Mouse (Mus musculus) embryonic facial prominence, embryonic 12.5 days (tissue): ENCODE results near the gene Lmcd1. TPM values are rescaled to one million over a fixed set of nuclear protein-coding genes. Genes with fewer than 3 reads are reported as not detected.
A peak's percentile ranks its signal among the peaks of the same experiment; 100 is the strongest.

Source experiments
- ATAC-seq: fragments of 200-750 bp; cut with Nextera tagmentation; 2 replicates; pipeline ENCODE4 v1.8.0; 2017; ENCODE audit not compliant: insufficient number of reproducible peaks, insufficient read depth, low FRiP score, low TSS enrichment
- H3K27ac ChIP-seq: fragments of 300-500 bp; sonication (generic); 2 replicates; pipeline ENCODE4 v1.5.1; 2016; ENCODE audit warnings: mild to moderate bottlenecking
- H3K27me3 ChIP-seq: fragments of 300-500 bp; sonication (generic); 2 replicates; pipeline ENCODE4 v1.6.1; 2016; ENCODE audit warnings: mild to moderate bottlenecking, moderate library complexity
- H3K36me3 ChIP-seq: fragments of 300-500 bp; sonication (generic); 2 replicates; pipeline ENCODE4 v1.6.1; 2016; ENCODE audit warnings: mild to moderate bottlenecking
- H3K4me1 ChIP-seq: fragments of 300-500 bp; sonication (generic); 2 replicates; pipeline ENCODE4 v1.6.1; 2016
- H3K4me2 ChIP-seq: fragments of 300-500 bp; sonication (generic); replicated peaks from 2 replicates; pipeline ENCODE4 v1.6.1; 2016; ENCODE audit warnings: mild to moderate bottlenecking, moderate library complexity
- H3K4me3 ChIP-seq: fragments of 300-500 bp; sonication (generic); 2 replicates; pipeline ENCODE4 v1.5.1; 2016; ENCODE audit warnings: mild to moderate bottlenecking
- H3K9ac ChIP-seq: fragments of 300-500 bp; sonication (generic); 2 replicates; pipeline ENCODE4 v1.6.1; 2016; ENCODE audit warnings: mild to moderate bottlenecking, moderate library complexity
- H3K9me3 ChIP-seq: fragments of 300-500 bp; sonication (generic); 2 replicates; pipeline ENCODE4 v1.6.1; 2016; ENCODE audit warnings: mild to moderate bottlenecking, moderate library complexity
- WGBS: fragments of 180-500 bp; shearing (Covaris S2); methylation state at CpG from one replicate; pipeline ENCODE4 v1.1.7; 2016; 5-methylcytosine and 5-hydroxymethylcytosine counted together
- polyA plus RNA-seq: library from polyadenylated mRNA; unstranded; fragments of >200 nt; fragmentation: Nextera tagmentation; extraction: Ambion mirVana; gene quantifications from 2 replicates; pipeline ENCODE4 v1.2.1, GENCODE M21; 2016

The Lmcd1 gene
- polyA plus RNA-seq, 1 experiment from 2014 or later: 20.4 TPM

DNA sequence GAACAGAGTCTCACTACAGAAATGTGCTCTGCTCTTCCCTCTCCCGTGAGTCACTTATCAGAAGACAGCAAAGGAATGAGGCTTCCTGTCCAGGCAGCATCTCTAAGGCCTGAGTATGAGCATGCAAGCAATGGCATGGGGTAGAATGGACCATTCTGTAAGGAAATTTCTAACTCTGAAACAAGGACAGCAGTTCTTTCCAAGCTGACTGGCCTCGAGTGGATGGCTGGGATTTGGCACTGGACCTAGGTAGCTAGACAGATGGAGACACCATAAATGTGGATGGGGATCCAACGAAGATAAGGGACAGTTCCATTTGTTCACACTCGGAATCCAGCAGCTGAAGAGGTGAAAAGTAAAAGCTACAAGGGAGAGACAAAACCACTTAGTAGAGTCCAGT, 17.6 kb downstream of the Lmcd1 start:
- no peaks in the 10 kb centered on the region for H3K9me3 ChIP-seq
- H3K4me2 ChIP-seq: no peak overlapping the region
- no peak overlapping the region for H3K27ac ChIP-seq
- H3K4me3 ChIP-seq: no peak overlapping the region
- ATAC-seq: no peak
- WGBS: 85% methylated on average over 4 of the region's 4 CpGs
- no peaks in the 10 kb centered on the region for H3K36me3 ChIP-seq
- H3K27me3 ChIP-seq: no peaks in the 10 kb centered on the region
- H3K9ac ChIP-seq: no peak overlapping the region
- peaks cover 6% of the 10 kb centered on the region for H3K4me1 ChIP-seq

- Histone ChIP-seq H3K27me3 (no peaks in the 10 kb centered on the region), H3K27ac (no peak overlapping the region), H3K9me3 (no peaks in the 10 kb centered on the region), H3K4me3 (no peak overlapping the region), H3K9ac (no peak overlapping the region), H3K4me2 (no peak overlapping the region), H3K36me3 (no peaks in the 10 kb centered on the region), H3K4me1 (peaks cover 6% of the 10 kb centered on the region)
- no peak for ATAC-seq
- WGBS: 20% methylated on average over 5 of the region's 5 CpGs
These were observed 19.8 kb downstream of the Lmcd1 start for GRCm38 (mm10) chr6:112293320-112293719.

- 74% methylated on average over 3 of the region's 3 CpGs for WGBS
- no peaks in the 10 kb centered on the region for H3K9me3 ChIP-seq
- H3K9ac ChIP-seq: no peak overlapping the region
- no peak overlapping the region for H3K27ac ChIP-seq
- ATAC-seq: no peak
- H3K4me2 ChIP-seq: no peak overlapping the region
- peaks cover 6% of the 10 kb centered on the region for H3K4me1 ChIP-seq
- no peaks in the 10 kb centered on the region for H3K36me3 ChIP-seq
- no peaks in the 10 kb centered on the region for H3K27me3 ChIP-seq
- no peak overlapping the region for H3K4me3 ChIP-seq
These were observed 21.7 kb downstream of the Lmcd1 start for GRCm38 (mm10) chr6:112295269-112295668.

- no peak overlapping the region for H3K27ac ChIP-seq
- 0 out of 2 replicates have a peak, but pooled peaks cover 7% of the 10 kb centered on the region for H3K4me1 ChIP-seq
- H3K9ac ChIP-seq: no peak overlapping the region
- H3K4me2 ChIP-seq: no peak overlapping the region
- H3K27me3 ChIP-seq: no peaks in the 10 kb centered on the region
- 84% methylated on average over 7 of the region's 7 CpGs for WGBS
- no peak for ATAC-seq
- H3K4me3 ChIP-seq: no peak overlapping the region
- no peaks in the 10 kb centered on the region for H3K9me3 ChIP-seq
- H3K36me3 ChIP-seq: no peaks in the 10 kb centered on the region
These were observed 26.6 kb downstream of the Lmcd1 start for GRCm38 (mm10) chr6:112300146-112300545.

- Histone ChIP-seq H3K4me2 (no peak overlapping the region), H3K27me3 (no peaks in the 10 kb centered on the region), H3K36me3 (no peaks in the 10 kb centered on the region), H3K4me3 (no peak overlapping the region), H3K9ac (no peak overlapping the region), H3K9me3 (no peaks in the 10 kb centered on the region), H3K27ac (no peak overlapping the region), H3K4me1 (0 out of 2 replicates have a peak, but pooled peaks cover 7% of the 10 kb centered on the region)
- no peak for ATAC-seq
- 95% methylated on average over 1 of the region's 1 CpGs for WGBS
These were observed 27.1 kb downstream of the Lmcd1 start for GRCm38 (mm10) chr6:112300633-112301032.

DNA sequence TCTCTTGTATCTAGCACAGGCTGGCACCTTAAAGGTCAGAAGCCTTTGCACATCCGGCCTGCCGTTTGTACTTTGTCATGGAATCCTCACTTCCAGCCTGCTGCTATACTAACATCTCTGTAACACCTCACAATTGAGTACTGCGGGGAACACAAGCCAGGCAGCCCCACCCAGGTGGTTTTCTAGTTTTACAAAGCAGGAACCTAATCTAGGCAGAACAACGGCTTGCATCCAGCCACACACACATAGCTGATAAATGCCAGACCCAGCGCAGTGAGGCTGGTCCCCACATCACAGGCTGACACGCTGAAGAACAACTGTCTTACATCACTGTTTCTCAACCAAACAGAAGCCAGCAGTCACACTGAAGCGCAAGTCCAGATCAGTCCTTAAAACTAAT, 28.7 kb downstream of the Lmcd1 start:
- 0 out of 2 replicates have a peak, but pooled peaks cover 7% of the 10 kb centered on the region for H3K4me1 ChIP-seq
- no peaks in the 10 kb centered on the region for H3K9me3 ChIP-seq
- H3K36me3 ChIP-seq: no peaks in the 10 kb centered on the region
- no peak overlapping the region for H3K4me2 ChIP-seq
- H3K4me3 ChIP-seq: no peak overlapping the region
- no peaks in the 10 kb centered on the region for H3K27me3 ChIP-seq
- H3K27ac ChIP-seq: no peak overlapping the region
- no peak overlapping the region for H3K9ac ChIP-seq
- WGBS: 45% methylated on average over 7 of the region's 7 CpGs
- ATAC-seq: no peak

GRCm38 (mm10) chr6:112302814-112303383, 29.3 kb downstream of the Lmcd1 start:
- 0 out of 2 replicates have a peak, but pooled peaks have one; percentile 56 for ATAC-seq
- Histone ChIP-seq H3K27ac (no peak overlapping the region), H3K36me3 (no peaks in the 10 kb centered on the region), H3K4me1 (0 out of 2 replicates have a peak, but pooled peaks cover 7% of the 10 kb centered on the region), H3K27me3 (no peaks in the 10 kb centered on the region), H3K4me3 (no peak overlapping the region), H3K9ac (no peak overlapping the region), H3K4me2 (no peak overlapping the region), H3K9me3 (no peaks in the 10 kb centered on the region)
- 75% methylated on average over 9 of the region's 9 CpGs for WGBS

DNA sequence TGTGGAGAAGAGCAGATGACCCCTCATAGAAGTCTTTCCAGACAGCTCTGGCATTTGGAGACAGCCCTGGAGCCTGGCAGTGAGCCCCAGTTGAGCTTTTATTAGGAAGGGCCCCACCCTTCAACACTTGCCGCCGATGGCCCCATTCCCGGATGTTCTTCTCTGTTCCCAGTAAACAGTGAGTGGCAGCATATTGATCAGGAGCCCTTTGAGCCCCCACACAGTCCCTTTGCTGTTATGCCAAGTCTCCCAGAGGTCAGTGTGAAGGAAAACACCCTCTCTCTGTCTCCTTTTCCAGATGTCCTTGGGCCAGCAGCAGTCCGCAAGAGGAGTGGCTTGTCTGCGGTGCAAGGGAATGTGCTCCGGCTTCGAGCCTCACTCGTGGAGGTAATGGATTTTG, 31.2 kb downstream of the Lmcd1 start:
- Histone ChIP-seq H3K4me1 (peaks cover 9% of the 10 kb centered on the region; the same call in 1 of the 2 replicates), H3K9me3 (no peaks in the 10 kb centered on the region), H3K9ac (no peak overlapping the region), H3K36me3 (no peaks in the 10 kb centered on the region), H3K4me2 (no peak overlapping the region), H3K4me3 (no peak overlapping the region), H3K27ac (no peak overlapping the region), H3K27me3 (no peaks in the 10 kb centered on the region)
- ATAC-seq: no peak
- 65% methylated on average over 8 of the region's 8 CpGs for WGBS

DNA sequence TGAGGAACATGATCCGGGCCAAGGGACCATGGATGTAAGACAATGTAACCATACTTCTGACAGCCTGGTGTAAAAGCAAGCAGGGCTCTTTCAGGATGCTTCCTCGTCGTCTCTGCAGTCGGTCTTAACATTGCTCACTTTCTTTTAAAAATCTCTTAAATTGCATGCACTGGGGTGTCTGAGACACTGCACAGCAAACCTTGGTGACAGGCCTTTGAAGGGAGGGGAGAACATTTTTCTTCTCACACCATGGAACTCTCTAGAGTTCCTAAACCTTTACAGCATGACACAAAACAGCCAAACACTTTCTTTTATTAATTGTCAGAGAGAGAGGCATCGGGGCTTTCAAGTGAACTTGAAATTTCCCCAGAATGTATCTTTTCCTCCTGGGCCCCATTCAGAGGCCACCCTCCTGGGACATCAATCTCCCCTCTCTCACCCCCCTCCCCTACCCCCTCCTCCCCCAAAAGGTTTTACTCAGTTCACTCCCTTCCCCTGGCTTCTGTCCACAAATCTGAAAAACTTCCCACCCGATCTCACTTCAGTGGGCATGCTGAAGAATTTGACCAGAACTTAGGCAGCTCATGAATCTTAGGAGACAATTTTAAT, 35.9 kb downstream of the Lmcd1 start:
- H3K4me3 ChIP-seq: no peak overlapping the region
- WGBS: 77% methylated on average over 6 of the region's 6 CpGs
- no peaks in the 10 kb centered on the region for H3K27me3 ChIP-seq
- no peak overlapping the region for H3K9ac ChIP-seq
- no peaks in the 10 kb centered on the region for H3K36me3 ChIP-seq
- H3K4me2 ChIP-seq: no peak overlapping the region
- H3K9me3 ChIP-seq: no peaks in the 10 kb centered on the region
- peaks cover 2% of the 10 kb centered on the region; the same call in 1 of the 2 replicates for H3K4me1 ChIP-seq
- no peak; the same call in 1 of the 2 replicates for ATAC-seq
- H3K27ac ChIP-seq: no peak overlapping the region

- no peaks in the 10 kb centered on the region for H3K27me3 ChIP-seq
- H3K36me3 ChIP-seq: no peaks in the 10 kb centered on the region
- no peak overlapping the region for H3K9ac ChIP-seq
- no peak overlapping the region for H3K27ac ChIP-seq
- no peaks in the 10 kb centered on the region for H3K9me3 ChIP-seq
- no peak overlapping the region for H3K4me2 ChIP-seq
- no peak overlapping the region for H3K4me3 ChIP-seq
- H3K4me1 ChIP-seq: peaks cover 2% of the 10 kb centered on the region; the same call in 1 of the 2 replicates
- ATAC-seq: peak; percentile 51; the same call in 1 of the 2 replicates
- WGBS: 26% methylated on average over 4 of the region's 4 CpGs
These were observed 37.8 kb downstream of the Lmcd1 start for GRCm38 (mm10) chr6:112311385-112311784.

DNA sequence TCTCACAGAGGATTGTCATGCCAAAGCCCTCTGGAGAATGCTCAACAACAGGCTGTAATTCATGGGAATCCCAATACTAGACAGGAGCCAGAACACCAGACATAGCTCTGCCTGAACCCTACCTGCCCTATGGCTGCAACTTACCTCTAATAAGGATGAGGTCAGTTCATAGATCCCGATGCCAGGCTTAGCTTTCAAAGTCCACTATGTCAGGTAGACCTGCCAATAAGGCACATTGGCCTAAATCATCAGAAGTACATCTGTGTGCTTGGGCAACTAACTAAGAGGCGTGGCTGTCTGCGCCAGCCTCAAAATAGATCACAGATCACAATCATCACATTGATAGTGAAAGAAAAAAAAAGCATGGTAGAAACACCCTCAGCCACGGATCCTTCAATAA, 45.9 kb downstream of the Lmcd1 start:
- Histone ChIP-seq H3K27me3 (no peaks in the 10 kb centered on the region), H3K4me1 (no peaks in the 10 kb centered on the region), H3K27ac (no peak overlapping the region), H3K4me2 (no peak overlapping the region), H3K9ac (no peak overlapping the region), H3K9me3 (no peaks in the 10 kb centered on the region), H3K36me3 (no peaks in the 10 kb centered on the region), H3K4me3 (no peak overlapping the region)
- no peak for ATAC-seq
- WGBS: 89% methylated on average over 4 of the region's 4 CpGs

DNA sequence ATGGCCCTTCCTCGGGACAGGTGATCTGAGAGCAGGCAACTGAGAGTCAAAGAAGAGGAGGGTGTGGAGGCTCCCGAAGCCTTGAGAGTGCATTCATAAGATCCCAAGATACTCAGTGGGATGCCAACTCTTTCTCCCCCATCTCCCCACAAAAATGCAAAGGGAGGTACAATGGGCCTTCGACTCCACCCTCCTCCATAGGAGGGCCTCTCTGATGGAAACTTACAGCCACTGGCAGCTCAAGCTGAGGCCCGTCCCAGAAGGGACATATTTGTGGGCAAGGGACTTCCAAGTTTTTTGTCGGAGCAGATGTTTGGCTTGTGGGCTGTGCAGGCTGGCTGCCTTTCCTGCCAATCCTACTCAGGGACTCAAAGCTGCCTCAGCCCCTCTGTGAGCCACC, 47.1 kb downstream of the Lmcd1 start:
- ATAC-seq: no peak
- H3K9ac ChIP-seq: no peak overlapping the region
- no peaks in the 10 kb centered on the region for H3K9me3 ChIP-seq
- no peak overlapping the region for H3K4me3 ChIP-seq
- H3K4me2 ChIP-seq: no peak overlapping the region
- no peaks in the 10 kb centered on the region for H3K27me3 ChIP-seq
- no peak overlapping the region for H3K27ac ChIP-seq
- 43% methylated on average over 5 of the region's 5 CpGs for WGBS
- H3K36me3 ChIP-seq: no peaks in the 10 kb centered on the region
- no peaks in the 10 kb centered on the region for H3K4me1 ChIP-seq
